Mouse (Mus musculus) brain, embryonic 14.5 days (tissue): ENCODE measurements around the gene Trpv3.

ENCODE experiments used
- CTCF ChIP-seq: fragments of 200-500 bp; IDR thresholded peaks from 2 replicates; pipeline ENCODE4 v1.5.1; 2012; ENCODE audit warnings: inconsistent platforms, mild to moderate bottlenecking, moderate library complexity, borderline replicate concordance; ENCODE audit not compliant: insufficient read depth, insufficient read length; ENCODE audit errors: extremely low read depth
- POLR2A ChIP-seq: fragments of 200-500 bp; IDR thresholded peaks from 2 replicates; pipeline ENCODE4 v1.6.1; 2012; ENCODE audit warnings: mild to moderate bottlenecking, inconsistent platforms, borderline replicate concordance; ENCODE audit not compliant: poor library complexity, insufficient read depth, insufficient read length, severe bottlenecking; ENCODE audit errors: extremely low read depth

- TF ChIP-seq CTCF = no peak
- TF ChIP-seq POLR2A = no peak
Observed at GRCm38 (mm10) chr11:73228881-73229280, 38.3 kb upstream of the Trpv3 start.
